Mouse (Mus musculus): ENCODE data around the gene Crip3.

Crip3 gene

DNA sequence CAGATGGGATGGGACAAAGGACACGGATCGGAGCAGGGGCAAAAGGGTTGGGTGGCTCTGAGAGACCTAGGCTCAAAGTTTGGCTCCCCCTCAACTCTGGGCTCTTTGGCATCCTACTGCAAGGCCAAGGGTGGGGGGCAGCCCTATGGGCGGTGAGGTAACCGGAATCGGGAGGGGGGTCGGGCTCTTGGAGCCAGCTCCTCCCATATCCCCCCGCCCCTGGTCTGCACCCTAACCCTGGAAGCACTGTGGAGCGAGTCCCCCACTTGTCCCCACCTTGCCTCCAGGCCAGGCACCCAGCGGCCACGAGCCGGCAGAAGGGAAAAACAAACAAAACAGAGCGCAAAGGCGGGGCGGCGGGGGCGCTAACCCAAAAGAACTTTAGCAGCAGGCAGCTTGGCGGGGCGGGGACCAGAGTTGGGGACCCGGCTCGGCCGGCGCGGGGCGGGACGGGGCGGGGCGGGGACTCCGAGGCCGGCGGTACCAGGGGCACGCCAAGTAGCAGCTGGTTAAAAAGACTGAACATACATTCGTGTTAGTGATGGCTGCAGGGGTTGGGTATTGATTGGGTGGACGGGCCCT lies 26.5 kb downstream of the Crip3 start:
- no peak for DNase-seq (ENCODE audit: low read depth, low spot score)

DNA sequence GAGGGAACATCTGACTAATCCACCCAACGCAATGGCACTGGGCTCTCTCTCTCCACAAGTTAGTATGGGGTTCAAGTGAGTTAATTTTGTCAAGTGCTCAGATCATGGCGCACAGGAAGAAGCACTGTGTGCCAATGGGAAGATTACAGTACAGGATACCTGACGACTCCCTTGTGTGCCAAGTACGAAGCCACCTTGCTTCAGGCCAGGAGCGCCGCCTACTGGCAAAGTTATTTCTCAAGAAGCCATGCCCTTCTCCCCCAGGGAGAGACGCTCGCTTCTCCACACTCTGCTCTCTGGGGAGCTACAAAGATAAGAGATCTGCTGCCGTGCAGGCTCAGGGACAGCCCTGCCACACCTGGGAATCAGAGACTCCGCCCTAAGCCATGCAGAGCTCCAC lies 29.1 kb downstream of the Crip3 start:
- peak; percentile 50 for DNase-seq (ENCODE audit: low read depth, low spot score)

DNA sequence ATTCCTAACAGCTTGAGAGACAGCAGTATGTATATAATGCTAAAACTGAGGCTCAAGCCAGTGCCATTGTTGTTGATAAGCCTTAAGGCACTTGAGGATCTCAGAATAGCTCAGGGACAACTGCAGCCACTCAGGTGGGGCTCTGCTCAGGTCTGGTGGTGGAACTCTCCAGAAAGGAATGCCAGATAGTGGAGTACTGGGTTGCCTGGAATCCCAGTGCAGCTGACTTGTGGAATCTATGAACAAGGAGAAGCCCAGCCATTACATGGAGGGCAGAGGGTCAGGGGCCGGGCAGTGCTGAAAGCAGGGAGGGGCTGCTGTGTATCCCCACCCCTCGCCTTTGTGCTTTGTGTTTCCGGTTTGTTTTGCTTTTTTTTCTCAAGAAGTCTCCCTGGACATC lies 29.7 kb downstream of the Crip3 start:
- DNase-seq (ENCODE audit: low read depth, low spot score): no peak

DNA sequence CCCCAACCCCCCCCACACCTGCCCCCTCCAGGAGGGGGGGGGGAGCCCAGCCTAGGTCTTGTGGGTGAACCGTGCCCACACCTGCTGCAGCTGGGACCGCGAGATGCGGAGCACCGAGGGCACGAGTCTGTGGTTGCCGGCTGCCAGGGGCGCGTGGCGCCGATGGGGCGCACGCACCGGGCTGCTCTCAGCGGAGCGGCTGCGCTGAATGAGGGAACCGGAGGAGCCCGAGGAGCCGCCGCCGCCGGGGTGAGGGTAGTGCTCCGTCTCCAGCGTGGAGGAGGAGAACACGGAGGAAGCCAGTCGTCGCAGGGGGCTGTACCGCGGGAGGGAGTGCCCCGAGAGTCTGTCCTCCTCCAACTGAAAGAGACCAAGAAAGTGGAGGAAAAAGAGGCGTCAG lies 31.9 kb downstream of the Crip3 start:
- no peak for DNase-seq (ENCODE audit: low read depth, low spot score)

DNA sequence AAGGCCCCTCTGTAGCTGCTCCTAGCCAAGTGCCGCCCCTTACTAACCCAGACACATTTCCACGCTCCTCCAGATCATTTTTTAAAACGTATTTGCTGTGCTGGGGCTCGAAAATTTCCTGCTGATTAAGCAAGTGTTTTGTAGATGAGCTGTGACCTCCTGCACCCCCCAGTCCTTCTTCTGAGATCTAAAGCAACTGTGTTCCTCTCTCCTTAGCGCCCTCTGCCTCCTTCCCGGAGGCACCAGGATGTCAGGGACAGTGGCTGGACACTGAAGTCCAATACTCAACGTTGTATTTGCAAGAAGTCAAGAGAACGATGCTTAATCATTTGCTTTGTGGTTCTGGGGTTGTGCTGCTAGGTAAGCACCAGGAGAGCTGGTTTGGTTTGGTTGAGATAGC lies 32.6 kb downstream of the Crip3 start:
- DNase-seq (ENCODE audit: low read depth, low spot score): no peak

DNA sequence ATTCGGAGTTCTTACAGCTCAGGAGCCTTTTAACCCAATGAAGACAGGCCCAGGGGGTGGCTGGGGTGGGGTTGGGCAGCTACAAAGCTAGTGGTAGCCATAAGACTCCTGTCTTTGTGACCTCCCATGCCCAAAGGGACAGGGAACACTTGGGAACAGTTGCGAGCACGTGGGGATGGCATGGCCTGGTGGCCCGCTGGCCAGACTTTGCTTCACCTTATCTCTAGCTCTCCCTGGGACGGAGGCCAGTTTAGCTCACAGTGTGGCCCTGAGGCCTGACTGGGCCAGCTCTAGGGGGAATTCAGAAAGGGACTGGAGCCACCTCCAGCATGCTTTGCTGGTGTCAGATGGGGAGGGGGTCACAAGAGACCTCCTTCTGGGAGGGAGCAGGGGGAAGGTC lies 33.5 kb downstream of the Crip3 start:
- DNase-seq (ENCODE audit: low read depth, low spot score): no peak

DNA sequence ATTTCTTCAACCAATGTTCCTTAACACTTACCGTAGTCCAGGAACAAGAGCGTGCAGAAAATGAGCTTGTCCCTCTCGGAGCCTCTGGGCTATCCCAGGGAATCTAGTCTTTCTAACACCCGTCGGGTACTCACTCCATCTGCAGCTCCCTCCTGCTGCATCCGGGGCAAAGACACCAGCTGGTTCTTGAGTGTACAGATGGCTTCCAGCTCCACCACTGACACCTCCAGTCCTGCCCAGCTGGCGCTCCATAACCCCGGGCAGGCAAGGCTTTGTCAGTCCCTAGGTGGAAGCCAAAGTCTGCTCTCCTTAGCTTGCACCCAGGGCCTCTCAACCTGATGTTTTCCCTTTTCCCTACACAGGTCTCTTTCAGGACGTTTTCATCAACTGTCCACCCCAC lies 39.1 kb downstream of the Crip3 start:
- DNase-seq (ENCODE audit: low read depth, low spot score): no peak

DNA sequence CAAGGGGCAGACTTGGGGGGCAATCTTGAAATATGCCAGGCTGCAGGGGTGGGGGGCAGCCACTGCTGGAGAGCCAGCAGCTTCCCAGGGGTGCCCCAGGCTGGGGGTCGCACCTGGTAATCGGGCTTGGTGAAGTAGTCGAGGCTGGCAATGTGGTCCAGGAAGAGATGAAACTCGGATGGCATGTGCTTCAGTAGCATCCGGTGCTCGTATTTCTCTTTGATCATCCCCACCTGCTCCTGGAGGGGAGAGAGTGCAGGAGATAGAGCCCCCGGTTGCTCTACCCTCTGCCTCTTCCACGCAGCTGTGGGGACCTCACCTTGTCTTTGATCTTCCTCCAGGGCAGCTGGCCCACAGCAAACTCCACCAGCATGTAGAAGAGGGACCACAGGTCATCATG lies 47.9 kb downstream of the Crip3 start:
- DNase-seq (ENCODE audit: low read depth, low spot score): no peak

DNA sequence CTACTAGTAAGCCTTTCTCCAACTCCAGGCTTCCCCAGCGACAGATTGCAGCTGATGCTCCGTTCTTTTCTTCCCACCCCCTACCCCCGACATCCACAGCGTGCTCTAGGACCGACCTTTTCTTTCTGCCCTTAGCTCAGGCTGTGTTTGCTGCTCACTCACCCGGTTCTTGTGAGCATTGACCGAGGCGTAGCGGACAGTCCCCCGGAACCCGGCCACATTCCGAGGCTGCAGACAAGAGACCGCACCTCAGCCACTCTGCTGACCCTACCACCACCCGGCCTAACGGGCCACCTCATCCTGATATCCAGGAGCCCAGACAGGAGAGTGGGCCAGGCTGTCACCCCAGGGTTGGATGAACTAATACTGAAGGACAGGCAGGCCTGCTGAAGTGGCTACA lies 48.6 kb downstream of the Crip3 start:
- DNase-seq (ENCODE audit: low read depth, low spot score): no peak

Measured in WW6 (cell line).